14 mouse cellular contexts compared by ENCODE assay signal in genomic region chr2:158222664-158223063, GRCm38 (mm10). TPM values are rescaled to one million over a fixed set of nuclear protein-coding genes. Genes with fewer than 3 reads are reported as not detected.
DNase-seq lines count a peak whose midpoint lies in the region; ATAC-seq and TF ChIP-seq lines count a peak whose summit lies in the region.
"Had no signal": no experiment of that assay in that cellular context is flagged by ENCODE, and none has a peak within 500 bp of the region (broad histone marks: within the 10 kb centered on the region; RNA-seq: fewer than 3 reads in every experiment).

No protein-coding gene starts in this region.

- H3K36me3 ChIP-seq in limb, embryonic 12.5 days, result peaks cover 23% of the 10 kb centered on the region
- H3K36me3 ChIP-seq in limb, embryonic 10.5 days, result no peaks in the 10 kb centered on the region
- no peaks in the 10 kb centered on the region for H3K36me3 ChIP-seq in hindbrain, postnatal 0 days (ENCODE audit: insufficient read depth, low read length)

- H3K4me1 ChIP-seq in limb, embryonic 12.5 days (replicated peaks), result peaks cover 28% of the 10 kb centered on the region
- 0 out of 2 replicates have a peak, but pooled peaks cover 3% of the 10 kb centered on the region for H3K4me1 ChIP-seq in limb, embryonic 10.5 days
- H3K4me1 ChIP-seq in hindbrain, postnatal 0 days (ENCODE audit: insufficient read depth, low read length), result 0 out of 2 replicates have a peak, but pooled peaks cover 3% of the 10 kb centered on the region

- no peak overlapping the region for H3K4me3 ChIP-seq in limb, embryonic 12.5 days (replicated peaks)
- H3K4me3 ChIP-seq in limb, embryonic 10.5 days, result no peak overlapping the region
- H3K4me3 ChIP-seq in hindbrain, postnatal 0 days (ENCODE audit: low read length), result no peak overlapping the region

- peak overlapping the region; percentile 23; the same call in 1 of the 2 replicates for H3K4me2 ChIP-seq in limb, embryonic 12.5 days
- no peak overlapping the region for H3K4me2 ChIP-seq in hindbrain, postnatal 0 days (ENCODE audit: low read depth, low read length)
- H3K4me2 ChIP-seq: midbrain, embryonic 11.5 days had no signal

- H3K27me3 ChIP-seq in limb, embryonic 12.5 days, result 0 out of 2 replicates have a peak, but pooled peaks cover 5% of the 10 kb centered on the region
- peaks cover 11% of the 10 kb centered on the region; the same call in 1 of the 2 replicates for H3K27me3 ChIP-seq in limb, embryonic 10.5 days (ENCODE audit: low read depth, poor library complexity, severe bottlenecking)
- no peaks in the 10 kb centered on the region for H3K27me3 ChIP-seq in hindbrain, postnatal 0 days (ENCODE audit: insufficient read depth, low read length)
- H3K27me3 ChIP-seq: Patski had no signal

- ATAC-seq in limb, embryonic 12.5 days (ENCODE audit: insufficient number of reproducible peaks, insufficient read depth, low FRiP score, low TSS enrichment, low read depth), result 0 out of 2 replicates have a peak, but pooled peaks have one; percentile 40
- ATAC-seq in hindbrain, postnatal 0 days, result 0 out of 2 replicates have a peak, but pooled peaks have one; percentile 25
- no peak for ATAC-seq in inflammation-experienced regulatory T-cells, adult 6 months
- ATAC-seq: Patski had no signal

- H3K9ac ChIP-seq in limb, embryonic 12.5 days (replicated peaks), result no peak overlapping the region
- H3K9ac ChIP-seq in hindbrain, postnatal 0 days (replicated peaks; ENCODE audit: low read length), result no peak overlapping the region

- no peaks in the 10 kb centered on the region; the same call in 1 of the 2 replicates for H3K9me3 ChIP-seq in limb, embryonic 12.5 days
- no peaks in the 10 kb centered on the region for H3K9me3 ChIP-seq in limb, embryonic 10.5 days (replicated peaks)
- no peaks in the 10 kb centered on the region for H3K9me3 ChIP-seq in hindbrain, postnatal 0 days (ENCODE audit: low read length)

- DNase-seq in cerebellum, postnatal 10 days, result peak; percentile 67 to 74
- DNase-seq in cerebellum, adult 9-10 months, result no peak
- DNase-seq in limb, embryonic 10.5 days (ENCODE audit: low spot score), result no peak
- peak; percentile 67 for DNase-seq in gastrocnemius, adult 18-20 months (ENCODE audit: low spot score)
- peak; percentile 47 for DNase-seq in hindbrain, postnatal 0 days (ENCODE audit: low spot score)
- no peak for DNase-seq in thymus, postnatal 36 days
- DNase-seq: cerebellum, postnatal 25 days; liver had no signal

- H3K27ac ChIP-seq in limb, embryonic 12.5 days, result peak overlapping the region; percentile 93
- H3K27ac ChIP-seq in limb, embryonic 10.5 days, result no peak overlapping the region
- H3K27ac ChIP-seq in hindbrain, postnatal 0 days, result no peak overlapping the region

- WGBS in limb, embryonic 12.5 days, result 42% methylated on average over 4 of the region's 4 CpGs
- 83% methylated on average over 4 of the region's 4 CpGs for WGBS in limb, embryonic 10.5 days
- WGBS in hindbrain, postnatal 0 days, result 46% methylated on average over 4 of the region's 4 CpGs

- no peak for TF ChIP-seq CTCF in hindbrain, postnatal 0 days (IDR thresholded peaks at IDR 0.05; ENCODE audit: low read depth)

RNA-seq across cellular contexts. Expression of gene D630003M21Rik, which starts 6.4 kb away (rescaled TPM):
- 10.2 TPM in 2 replicates for polyA plus RNA-seq in limb, embryonic 12.5 days (2016; fragmentation: Nextera tagmentation; extraction: Ambion mirVana)
- 1.2 and 3.3 TPM in 2 replicates for polyA plus RNA-seq in limb, embryonic 10.5 days (2016; fragmentation: Nextera tagmentation; extraction: Ambion mirVana)
- total RNA-seq in gastrocnemius, adult 18-20 months (2021), result 1 to 10 TPM; 1.2 to 1.7 TPM
- 6.0 and 7.8 TPM in 2 replicates for total RNA-seq in hindbrain, postnatal 0 days (2014; rRNA removed)
- polyA plus RNA-seq in hindbrain, postnatal 0 days (2015; fragmentation: Nextera tagmentation; extraction: Ambion mirVana), result 1.8 and 2.3 TPM in 2 replicates
- not detected for polyA plus RNA-seq in inflammation-experienced regulatory T-cells, adult 6 months (2017; shearing (Covaris generic))
- total RNA-seq: granulocyte monocyte progenitor cell, adult 5-6 weeks had no signal

RNA-seq across cellular contexts. Expression of gene Bpi, which starts 35.2 kb away (rescaled TPM):
- not detected in 2 replicates for polyA plus RNA-seq in limb, embryonic 12.5 days (2016; fragmentation: Nextera tagmentation; extraction: Ambion mirVana)
- polyA plus RNA-seq in limb, embryonic 10.5 days (2016; fragmentation: Nextera tagmentation; extraction: Ambion mirVana), result not detected in 2 replicates
- not detected for total RNA-seq in gastrocnemius, adult 18-20 months (2021)
- total RNA-seq in hindbrain, postnatal 0 days (2014; rRNA removed), result not detected in 2 replicates
- not detected in 2 replicates for polyA plus RNA-seq in hindbrain, postnatal 0 days (2015; fragmentation: Nextera tagmentation; extraction: Ambion mirVana)
- polyA plus RNA-seq in inflammation-experienced regulatory T-cells, adult 6 months (2017; shearing (Covaris generic)), result not detected
- total RNA-seq: granulocyte monocyte progenitor cell, adult 5-6 weeks had no signal
- polyA plus RNA-seq: midbrain, embryonic 11.5 days; spleen, adult 2 months had no signal

Comparison
In these comparisons a context has a peak if more than half of its experiments do, and no peak if none do; other contexts are left out.
1. DNase-seq: peak in cerebellum, postnatal 10 days (2 of 2), gastrocnemius, adult 18-20 months (single experiment) and hindbrain, postnatal 0 days (single experiment); none in cerebellum, adult 9-10 months (single experiment), limb, embryonic 10.5 days (single experiment) and thymus, postnatal 36 days (0 of 2).